Mouse (Mus musculus): Measurements from ENCODE around the gene Dcun1d2. TPM values are rescaled to one million over a fixed set of nuclear protein-coding genes. Genes with fewer than 3 reads are reported as not detected.

The Dcun1d2 gene
- total and polyA plus RNA-seq, 2 experiments from 2014 or later, result 25.1 to 33.8 TPM

DNA sequence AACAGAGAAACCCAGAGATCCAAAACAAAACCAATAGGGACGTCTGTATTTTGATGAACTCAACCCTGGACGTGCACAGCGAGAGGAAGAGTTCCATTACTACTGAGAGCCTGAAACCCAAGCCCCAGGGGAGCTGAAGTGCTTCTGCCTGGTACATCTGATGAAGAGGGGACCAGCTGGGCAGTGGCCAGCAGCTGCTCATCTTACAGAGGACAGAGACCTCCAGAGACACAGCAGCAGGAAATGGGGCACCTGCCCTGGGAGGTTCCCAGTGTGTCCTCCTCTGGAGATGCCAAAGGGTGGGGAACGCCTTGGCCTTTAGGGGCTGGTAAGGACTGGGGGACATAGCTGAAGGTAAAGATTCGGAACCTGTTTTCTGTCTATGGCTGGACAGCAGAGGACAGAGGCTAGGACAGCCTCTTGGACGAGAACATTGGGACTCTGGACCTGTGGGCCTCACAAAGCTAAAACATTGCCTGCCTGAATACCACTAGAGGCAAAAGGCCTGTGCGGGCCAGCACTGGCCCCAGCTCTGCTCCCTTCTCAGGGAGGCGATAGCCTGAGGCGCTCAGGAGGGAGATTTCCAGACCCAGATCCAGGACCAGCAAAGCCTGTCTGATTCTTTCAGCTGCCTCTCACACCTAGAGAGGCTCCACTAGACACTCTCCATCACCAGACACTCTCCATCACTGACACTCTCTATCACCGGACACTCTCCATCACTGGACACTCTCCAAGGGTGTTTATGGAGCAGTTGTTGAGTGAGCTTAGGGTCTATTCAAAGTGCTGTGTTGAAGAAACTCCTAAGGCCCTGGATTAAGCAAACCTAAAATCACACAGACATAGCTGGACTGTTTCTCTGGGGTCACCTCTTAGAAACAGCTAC, 44.7 kb downstream of the Dcun1d2 start:
- H3K4me3 ChIP-seq (ENCODE audit: low read length), result no peak overlapping the region
- H3K27ac ChIP-seq, result no peak overlapping the region
- WGBS, result 77% methylated on average over 10 of the region's 10 CpGs
- H3K4me2 ChIP-seq (ENCODE audit: low read depth, low read length), result no peak overlapping the region
- no peaks in the 10 kb centered on the region for H3K27me3 ChIP-seq (ENCODE audit: insufficient read depth, low read length)
- H3K36me3 ChIP-seq (ENCODE audit: insufficient read depth, low read length), result no peaks in the 10 kb centered on the region
- no peaks in the 10 kb centered on the region for H3K4me1 ChIP-seq (ENCODE audit: insufficient read depth, low read length)
- TF ChIP-seq CTCF (IDR thresholded peaks at IDR 0.05; ENCODE audit: low read depth), result no peak
- DNase-seq (ENCODE audit: low spot score) (no peak), ATAC-seq (no peak)
- no peak overlapping the region for H3K9ac ChIP-seq (replicated peaks; ENCODE audit: low read length)
- H3K9me3 ChIP-seq (ENCODE audit: low read length), result no peaks in the 10 kb centered on the region

DNA sequence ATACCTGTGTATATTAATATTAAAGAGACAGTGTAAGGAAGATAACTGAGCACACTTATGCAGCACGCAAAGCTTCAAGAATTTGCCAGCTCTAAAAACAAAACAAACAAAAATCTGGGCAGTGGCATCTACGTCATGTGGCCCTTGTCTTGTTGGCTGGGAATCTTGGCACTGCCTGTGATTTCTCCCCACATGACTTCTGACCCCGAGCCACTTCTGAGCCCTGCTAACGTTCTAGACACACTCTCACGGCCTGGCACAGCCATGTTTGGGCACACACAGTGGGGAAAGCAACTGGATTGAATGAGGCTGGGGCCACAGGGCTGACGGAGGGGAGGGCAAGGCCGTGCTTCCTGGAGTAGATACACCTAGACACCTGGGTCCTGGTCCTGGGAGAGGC, 47.2 kb downstream of the Dcun1d2 start:
- Histone ChIP-seq H3K4me1 (ENCODE audit: insufficient read depth, low read length) (no peaks in the 10 kb centered on the region), H3K9me3 (ENCODE audit: low read length) (no peaks in the 10 kb centered on the region), H3K36me3 (ENCODE audit: insufficient read depth, low read length) (no peaks in the 10 kb centered on the region), H3K4me2 (ENCODE audit: low read depth, low read length) (no peak overlapping the region), H3K27me3 (ENCODE audit: insufficient read depth, low read length) (no peaks in the 10 kb centered on the region), H3K27ac (no peak overlapping the region), H3K4me3 (ENCODE audit: low read length) (no peak overlapping the region), H3K9ac (replicated peaks; ENCODE audit: low read length) (no peak overlapping the region)
- 70% methylated on average over 7 of the region's 7 CpGs for WGBS
- DNase-seq (ENCODE audit: low spot score) (no peak), ATAC-seq (no peak)
- TF ChIP-seq CTCF (IDR thresholded peaks at IDR 0.05; ENCODE audit: low read depth), result no peak

DNA sequence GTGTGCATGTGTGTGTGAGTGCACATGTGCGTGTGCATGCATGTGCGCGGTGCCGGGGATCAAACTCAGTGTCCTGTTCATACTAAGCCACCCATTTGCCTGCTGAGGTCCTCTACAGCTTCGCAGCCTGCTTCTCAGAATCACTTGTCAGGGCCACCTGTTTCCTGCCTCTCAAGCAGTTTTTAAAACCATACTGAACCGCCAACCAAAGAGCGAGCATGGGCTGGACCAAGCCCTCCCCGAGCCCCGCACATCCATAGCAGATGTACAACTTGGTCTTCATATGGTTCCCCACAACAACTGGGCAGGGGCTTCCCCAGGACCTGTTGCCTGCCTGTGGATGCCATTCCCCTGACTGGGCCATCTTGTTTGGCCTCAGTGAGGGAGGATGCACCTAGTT, 47.9 kb downstream of the Dcun1d2 start:
- WGBS, result 91% methylated on average over 9 of the region's 9 CpGs
- no peak for ATAC-seq

DNA sequence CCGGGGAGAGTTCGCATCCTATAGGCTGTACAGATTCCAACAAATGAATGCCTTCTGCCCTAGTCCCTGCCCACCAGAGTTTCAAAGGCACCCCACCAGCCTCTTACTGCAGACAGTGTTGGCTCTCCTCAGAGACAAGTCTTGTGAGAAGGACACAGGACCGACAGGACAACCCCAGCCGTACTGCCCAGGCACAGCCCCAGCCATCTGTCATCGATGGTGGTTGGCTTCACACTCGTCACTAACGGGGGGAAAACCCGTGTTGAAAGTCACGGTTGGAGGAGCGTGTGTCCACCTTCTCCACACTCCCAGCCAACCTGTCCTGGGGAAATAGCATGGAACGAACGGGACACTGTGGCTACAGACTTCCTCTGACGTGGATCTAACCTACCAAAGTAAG, 53.1 kb downstream of the Dcun1d2 start:
- H3K9me3 ChIP-seq (ENCODE audit: low read length), result no peaks in the 10 kb centered on the region
- H3K4me3 ChIP-seq (ENCODE audit: low read length), result no peak overlapping the region
- ATAC-seq (no peak), DNase-seq (ENCODE audit: low spot score) (no peak)
- WGBS, result 83% methylated on average over 13 of the region's 13 CpGs
- H3K4me1 ChIP-seq (ENCODE audit: insufficient read depth, low read length), result no peaks in the 10 kb centered on the region
- no peak for TF ChIP-seq CTCF (IDR thresholded peaks at IDR 0.05; ENCODE audit: low read depth)
- H3K36me3 ChIP-seq (ENCODE audit: insufficient read depth, low read length), result no peaks in the 10 kb centered on the region
- H3K27me3 ChIP-seq (ENCODE audit: insufficient read depth, low read length), result 0 out of 2 replicates have a peak, but pooled peaks cover 3% of the 10 kb centered on the region
- H3K27ac ChIP-seq, result no peak overlapping the region
- H3K9ac ChIP-seq (replicated peaks; ENCODE audit: low read length), result no peak overlapping the region
- no peak overlapping the region for H3K4me2 ChIP-seq (ENCODE audit: low read depth, low read length)

More for the DNA sequence above, 47.9 kb downstream of the Dcun1d2 start:
- no peaks in the 10 kb centered on the region for H3K27me3 ChIP-seq (ENCODE audit: insufficient read depth, low read length)
- H3K4me3 ChIP-seq (ENCODE audit: low read length), result no peak overlapping the region
- DNase-seq (ENCODE audit: low spot score), result no peak
- H3K9ac ChIP-seq (replicated peaks; ENCODE audit: low read length), result no peak overlapping the region
- TF ChIP-seq CTCF (IDR thresholded peaks at IDR 0.05; ENCODE audit: low read depth), result no peak
- H3K4me2 ChIP-seq (ENCODE audit: low read depth, low read length), result no peak overlapping the region
- no peaks in the 10 kb centered on the region for H3K9me3 ChIP-seq (ENCODE audit: low read length)
- no peaks in the 10 kb centered on the region for H3K36me3 ChIP-seq (ENCODE audit: insufficient read depth, low read length)
- no peaks in the 10 kb centered on the region for H3K4me1 ChIP-seq (ENCODE audit: insufficient read depth, low read length)
- H3K27ac ChIP-seq, result no peak overlapping the region

DNA sequence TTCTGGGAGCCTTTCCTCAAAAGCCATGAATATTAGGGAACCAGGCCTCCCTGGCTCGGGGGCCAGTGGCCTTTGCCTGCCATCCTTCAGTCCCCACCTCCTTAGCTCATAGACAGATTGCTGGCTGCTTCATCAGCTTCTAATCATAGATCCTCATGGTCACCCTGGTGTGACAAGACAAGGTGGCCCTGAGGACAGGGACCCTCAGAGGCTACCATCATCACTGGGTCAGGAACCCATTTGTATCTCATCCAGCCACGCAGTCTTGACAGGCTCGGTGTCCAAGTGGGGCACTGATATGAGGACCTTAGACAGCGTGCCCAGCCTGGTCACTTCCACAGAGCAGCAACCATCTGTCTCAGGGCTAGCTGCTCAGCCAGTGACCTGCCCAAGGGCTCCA, 57.5 kb downstream of the Dcun1d2 start:
- Histone ChIP-seq H3K27ac (no peak overlapping the region), H3K4me2 (ENCODE audit: low read depth, low read length) (no peak overlapping the region), H3K4me1 (ENCODE audit: insufficient read depth, low read length) (no peaks in the 10 kb centered on the region), H3K36me3 (ENCODE audit: insufficient read depth, low read length) (no peaks in the 10 kb centered on the region), H3K4me3 (ENCODE audit: low read length) (no peak overlapping the region), H3K27me3 (ENCODE audit: insufficient read depth, low read length) (0 out of 2 replicates have a peak, but pooled peaks cover 3% of the 10 kb centered on the region), H3K9me3 (ENCODE audit: low read length) (no peaks in the 10 kb centered on the region), H3K9ac (replicated peaks; ENCODE audit: low read length) (no peak overlapping the region)
- no peak for TF ChIP-seq CTCF (IDR thresholded peaks at IDR 0.05; ENCODE audit: low read depth)
- DNase-seq (ENCODE audit: low spot score) (no peak), ATAC-seq (no peak)
- WGBS, result 83% methylated on average over 4 of the region's 4 CpGs

DNA sequence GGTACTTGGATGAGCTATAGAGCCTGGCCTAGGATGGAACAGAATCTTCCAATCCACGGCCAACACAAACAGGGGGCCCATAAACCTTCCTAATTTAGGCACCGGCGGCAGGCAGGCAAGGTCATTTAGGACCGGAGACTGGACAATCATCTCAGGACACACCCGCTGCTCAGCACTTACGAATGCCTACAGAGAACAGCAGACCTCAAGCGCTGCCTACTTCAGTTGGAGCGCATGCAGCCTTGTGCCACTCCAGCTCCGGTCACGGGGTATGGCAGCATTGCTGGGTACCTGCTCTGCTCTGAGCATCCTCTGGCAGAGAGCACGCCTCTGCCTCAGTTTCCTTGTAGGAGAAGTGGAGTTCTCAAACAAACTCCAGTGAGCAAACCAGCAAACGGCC, 58.1 kb downstream of the Dcun1d2 start:
- no peak for ATAC-seq
- 88% methylated on average over 12 of the region's 12 CpGs for WGBS
- no peak for DNase-seq (ENCODE audit: low spot score)
- Histone ChIP-seq H3K4me3 (ENCODE audit: low read length) (no peak overlapping the region), H3K36me3 (ENCODE audit: insufficient read depth, low read length) (no peaks in the 10 kb centered on the region), H3K9me3 (ENCODE audit: low read length) (no peaks in the 10 kb centered on the region), H3K9ac (replicated peaks; ENCODE audit: low read length) (no peak overlapping the region), H3K4me1 (ENCODE audit: insufficient read depth, low read length) (no peaks in the 10 kb centered on the region), H3K4me2 (ENCODE audit: low read depth, low read length) (no peak overlapping the region), H3K27ac (no peak overlapping the region), H3K27me3 (ENCODE audit: insufficient read depth, low read length) (0 out of 2 replicates have a peak, but pooled peaks cover 3% of the 10 kb centered on the region)
- TF ChIP-seq CTCF (IDR thresholded peaks at IDR 0.05; ENCODE audit: low read depth), result no peak

Data from hindbrain, postnatal 0 days (tissue).